Mouse (Mus musculus) CD4-positive, CD25-positive, alpha-beta regulatory T cell, adult 9 weeks (primary cell): ENCODE measurements around the gene Rgs13. TPM values are rescaled to one million over a fixed set of nuclear protein-coding genes. Genes with fewer than 3 reads are reported as not detected.

Experiments
- polyA plus RNA-seq: library from polyadenylated mRNA; unstranded; fragments of 100-300 nt; shearing (Covaris generic); gene quantifications from one replicate; pipeline ENCODE4 v1.2.1, GENCODE M21; 2017

Rgs13 gene
- 0.19 TPM for polyA plus RNA-seq

DNA sequence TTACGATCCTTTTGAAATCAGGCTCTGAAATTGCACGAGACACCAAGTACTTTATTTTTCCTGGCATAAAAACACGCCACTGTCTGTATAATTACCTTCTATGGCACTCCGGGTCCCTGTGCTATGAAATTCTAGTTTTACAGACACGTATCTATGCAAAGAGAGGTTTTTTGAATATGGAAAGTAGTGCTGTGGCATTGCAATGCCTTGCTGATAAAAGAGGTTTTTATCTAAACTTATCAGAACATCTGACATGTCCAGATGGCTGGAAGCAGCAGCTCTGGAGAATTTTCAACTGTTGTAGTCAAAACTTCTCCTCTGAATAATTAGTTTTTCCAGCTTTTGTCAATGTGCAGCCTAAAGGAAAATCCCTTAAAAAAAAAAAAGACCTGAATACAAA lies at the start of gene Rgs13:
Gene Rgs13 (minus strand): TSS at position 207 of the 400 bp plus-strand sequence.

Other genes starting within 250 kb of the Rgs13 start
- 51.0 TPM for gene Rgs2, start 173.2 kb downstream of the Rgs13 start, polyA plus RNA-seq
- 369 TPM for gene Rgs1, start 71.9 kb upstream of the Rgs13 start, polyA plus RNA-seq